Mouse (Mus musculus) brain, embryonic 14.5 days (tissue): ENCODE results near the gene Baiap2.

ENCODE experiments used
- CTCF ChIP-seq: fragments of 200-500 bp; IDR thresholded peaks from 2 replicates; pipeline ENCODE4 v1.5.1; 2012; ENCODE audit warnings: inconsistent platforms, mild to moderate bottlenecking, moderate library complexity, borderline replicate concordance; ENCODE audit not compliant: insufficient read depth, insufficient read length; ENCODE audit errors: extremely low read depth
- POLR2A ChIP-seq: fragments of 200-500 bp; IDR thresholded peaks from 2 replicates; pipeline ENCODE4 v1.6.1; 2012; ENCODE audit warnings: mild to moderate bottlenecking, inconsistent platforms, borderline replicate concordance; ENCODE audit not compliant: poor library complexity, insufficient read depth, insufficient read length, severe bottlenecking; ENCODE audit errors: extremely low read depth

- TF ChIP-seq CTCF, result no peak
- no peak for TF ChIP-seq POLR2A
Observed at GRCm38 (mm10) chr11:119975739-119976501, 33.4 kb downstream of the Baiap2 start.
